7 mouse cellular contexts compared by ENCODE assay signal in genomic region chr9:121642001-121642400, GRCm38 (mm10). TPM values are rescaled to one million over a fixed set of nuclear protein-coding genes. Genes with fewer than 3 reads are reported as not detected.
DNase-seq lines count a peak whose midpoint lies in the region; ATAC-seq lines count a peak whose summit lies in the region.

Lyzl4 (minus strand) TSS chr9:121642096.

- 1% methylated on average over 26 of the region's 26 CpGs for WGBS in embryonic facial prominence, embryonic 10.5 days
- WGBS in limb, embryonic 13.5 days = 0% methylated on average over 26 of the region's 26 CpGs
- WGBS in midbrain, embryonic 14.5 days = 1% methylated on average over 26 of the region's 26 CpGs

- H3K27ac ChIP-seq in embryonic facial prominence, embryonic 10.5 days (replicated peaks) = peak within 1 kb of the TSS; percentile 49
- H3K27ac ChIP-seq in limb, embryonic 13.5 days = no peak within 1 kb of the TSS
- H3K27ac ChIP-seq in midbrain, embryonic 14.5 days (replicated peaks; ENCODE audit: low read depth, low read length) = no peak within 1 kb of the TSS

- H3K9ac ChIP-seq in limb, embryonic 13.5 days = peak within 1 kb of the TSS; percentile 69
- peak within 1 kb of the TSS; percentile 62 for H3K9ac ChIP-seq in midbrain, embryonic 14.5 days (replicated peaks; ENCODE audit: low read length)

- H3K4me3 ChIP-seq in embryonic facial prominence, embryonic 10.5 days = peak within 1 kb of the TSS; percentile 62
- H3K4me3 ChIP-seq in limb, embryonic 13.5 days = peak within 1 kb of the TSS; percentile 58
- peak within 1 kb of the TSS; percentile 48 for H3K4me3 ChIP-seq in midbrain, embryonic 14.5 days (replicated peaks; ENCODE audit: low read depth, low read length)

- no peaks in the 10 kb centered on the region for H3K9me3 ChIP-seq in embryonic facial prominence, embryonic 10.5 days
- no peaks in the 10 kb centered on the region for H3K9me3 ChIP-seq in limb, embryonic 13.5 days
- H3K9me3 ChIP-seq in midbrain, embryonic 14.5 days (ENCODE audit: control insufficient read depth, low read length) = no peaks in the 10 kb centered on the region

- ATAC-seq in limb, embryonic 13.5 days (ENCODE audit: low FRiP score, low read depth) = peak; percentile 34; the same call in 1 of the 2 replicates
- peak; percentile 65; the same call in 1 of the 2 replicates for ATAC-seq in midbrain, embryonic 14.5 days (ENCODE audit: low FRiP score, low TSS enrichment)

- H3K27me3 ChIP-seq in embryonic facial prominence, embryonic 10.5 days (replicated peaks; ENCODE audit: low read depth, poor library complexity, severe bottlenecking) = peaks cover 94% of the 10 kb centered on the region
- H3K27me3 ChIP-seq in limb, embryonic 13.5 days = peaks cover 82% of the 10 kb centered on the region
- peaks cover 40% of the 10 kb centered on the region for H3K27me3 ChIP-seq in midbrain, embryonic 14.5 days (ENCODE audit: control insufficient read depth, insufficient read depth, low read length)

- H3K4me2 ChIP-seq in limb, embryonic 13.5 days (replicated peaks) = peak within 1 kb of the TSS; percentile 95
- H3K4me2 ChIP-seq in midbrain, embryonic 14.5 days (ENCODE audit: low read length) = peak within 1 kb of the TSS; percentile 89

- no peaks in the 10 kb centered on the region for H3K36me3 ChIP-seq in embryonic facial prominence, embryonic 10.5 days (replicated peaks)
- H3K36me3 ChIP-seq in limb, embryonic 13.5 days = no peaks in the 10 kb centered on the region
- no peaks in the 10 kb centered on the region for H3K36me3 ChIP-seq in midbrain, embryonic 14.5 days (ENCODE audit: control insufficient read depth, insufficient read depth, low read length)

- H3K4me1 ChIP-seq in embryonic facial prominence, embryonic 10.5 days = peaks cover 23% of the 10 kb centered on the region
- H3K4me1 ChIP-seq in limb, embryonic 13.5 days = peaks cover 22% of the 10 kb centered on the region
- peaks cover 16% of the 10 kb centered on the region for H3K4me1 ChIP-seq in midbrain, embryonic 14.5 days (ENCODE audit: control insufficient read depth, insufficient read depth, low read length)

- peak; percentile 45 for DNase-seq in adrenal gland, adult 8-10 months
- peak; percentile 80 for DNase-seq in embryonic facial prominence, embryonic 10.5 days (ENCODE audit: low spot score)
- peak; percentile 67 for DNase-seq in heart, adult 8-10 months (ENCODE audit: low spot score)
- peak; percentile 60 to 78 for DNase-seq in kidney, adult 8-10 months
- DNase-seq in midbrain, embryonic 14.5 days = peak; percentile 82
- peak; percentile 52 to 74 for DNase-seq in spleen, postnatal 10 days (ENCODE audit: low spot score in 2 of 2)

RNA-seq across cellular contexts. Expression of gene Lyzl4, which starts in this region (rescaled TPM):
- under 1 TPM in 1 of 4 experiments, not detected in 3; 0.75 TPM for total RNA-seq in adrenal gland, adult 8-10 months (2022)
- polyA plus RNA-seq in embryonic facial prominence, embryonic 10.5 days (2016; fragmentation: Nextera tagmentation; extraction: Ambion mirVana) = not detected in 2 replicates
- total RNA-seq in heart, adult 8-10 months (2022) = not detected
- 0.32 and 0.54 TPM in 2 replicates for polyA plus RNA-seq in limb, embryonic 13.5 days (2015; fragmentation: Nextera tagmentation; extraction: Ambion mirVana)
- polyA plus RNA-seq in midbrain, embryonic 14.5 days (2014; fragmentation: Nextera tagmentation; extraction: Ambion mirVana) = not detected in 2 replicates

Comparison
In these comparisons a context has a peak if more than half of its experiments do, and no peak if none do; other contexts are left out.
1. Peak in DNase-seq in adrenal gland, adult 8-10 months; RNA of the gene not detected or under 1 TPM.
2. Peak in DNase-seq, H3K4me3 ChIP-seq and H3K27ac ChIP-seq in embryonic facial prominence, embryonic 10.5 days; RNA of the gene not detected or under 1 TPM.
3. Peak in DNase-seq in heart, adult 8-10 months; RNA of the gene not detected or under 1 TPM.
4. Peak in ATAC-seq, H3K4me3 ChIP-seq, H3K9ac ChIP-seq and H3K4me2 ChIP-seq in limb, embryonic 13.5 days; RNA of the gene not detected or under 1 TPM.
5. Peak in DNase-seq, ATAC-seq, H3K4me3 ChIP-seq, H3K9ac ChIP-seq and H3K4me2 ChIP-seq in midbrain, embryonic 14.5 days; RNA of the gene not detected or under 1 TPM.